Mouse (Mus musculus) lung, adult 2 months (tissue): ENCODE results near the gene Gphn.

Experiments
- CTCF ChIP-seq: fragments of 200-500 bp; IDR thresholded peaks from 2 replicates; pipeline ENCODE4 v1.5.1; 2011; ENCODE audit warnings: mild to moderate bottlenecking, low read length, control low read depth; ENCODE audit not compliant: insufficient read depth
- POLR2A ChIP-seq: fragments of 200-500 bp; IDR thresholded peaks from 2 replicates; pipeline ENCODE4 v1.6.1; 2011; ENCODE audit warnings: low read depth, mild to moderate bottlenecking, control low read depth, low read length, borderline replicate concordance; ENCODE audit errors: extremely low read depth

GRCm38 (mm10) chr12:78688876-78689275, 462.7 kb downstream of the Gphn start:
- no peak for TF ChIP-seq POLR2A
- no peak for TF ChIP-seq CTCF
